Mouse (Mus musculus): ENCODE results near the gene Tmem51.
"Not testable (repeated sequence)": the region's sequence is repeated elsewhere in the genome, so short reads cannot be mapped to it uniquely, and the experiment has no call there.

Tmem51 gene

DNA sequence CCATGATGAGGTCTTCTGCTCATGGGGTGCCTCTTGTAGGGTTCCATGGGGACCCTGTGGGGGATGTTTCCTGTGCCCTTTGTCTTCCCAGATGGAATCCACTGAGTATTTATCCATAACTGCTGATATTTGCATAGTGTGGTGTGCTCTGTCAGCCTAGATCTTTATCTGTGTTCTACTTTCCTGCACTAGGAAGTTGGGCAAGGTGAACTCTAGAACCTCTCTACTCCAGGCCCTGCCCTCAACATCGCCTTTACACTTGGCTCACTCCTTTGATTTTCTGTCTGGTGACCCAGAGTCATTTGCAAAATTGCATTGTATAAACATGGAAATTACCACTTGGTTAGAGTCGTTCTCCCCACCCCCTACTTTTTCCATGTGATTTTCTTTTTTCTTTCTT, 59.6 kb downstream of the Tmem51 start:
- no peak for DNase-seq (ENCODE audit: low spot score in 2 of 2)

GRCm38 (mm10) chr4:142023166-142023565, 60.9 kb downstream of the Tmem51 start:
- no peak for DNase-seq (ENCODE audit: low spot score in 2 of 2)

DNA sequence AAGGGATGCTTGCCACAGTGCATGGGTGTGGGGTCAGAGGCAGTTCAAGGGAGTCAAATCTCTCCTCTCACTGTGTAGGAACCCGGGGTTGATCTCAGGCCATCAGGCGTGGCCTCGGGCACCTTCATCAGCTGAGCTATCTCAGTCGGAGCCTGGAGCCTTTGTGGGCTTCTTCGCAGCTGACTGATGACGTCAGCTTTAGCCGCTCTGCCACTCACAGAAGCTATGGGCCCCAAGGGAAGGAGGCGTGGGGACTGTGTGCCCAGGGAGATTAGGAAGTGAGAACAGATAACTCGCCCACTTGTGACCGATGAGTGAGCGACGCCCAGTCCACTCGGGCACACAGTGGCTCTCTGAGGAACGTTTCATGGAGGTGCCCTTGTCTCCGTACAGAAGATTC, 66.4 kb downstream of the Tmem51 start:
- DNase-seq (ENCODE audit: low spot score in 2 of 2) = no peak

DNA sequence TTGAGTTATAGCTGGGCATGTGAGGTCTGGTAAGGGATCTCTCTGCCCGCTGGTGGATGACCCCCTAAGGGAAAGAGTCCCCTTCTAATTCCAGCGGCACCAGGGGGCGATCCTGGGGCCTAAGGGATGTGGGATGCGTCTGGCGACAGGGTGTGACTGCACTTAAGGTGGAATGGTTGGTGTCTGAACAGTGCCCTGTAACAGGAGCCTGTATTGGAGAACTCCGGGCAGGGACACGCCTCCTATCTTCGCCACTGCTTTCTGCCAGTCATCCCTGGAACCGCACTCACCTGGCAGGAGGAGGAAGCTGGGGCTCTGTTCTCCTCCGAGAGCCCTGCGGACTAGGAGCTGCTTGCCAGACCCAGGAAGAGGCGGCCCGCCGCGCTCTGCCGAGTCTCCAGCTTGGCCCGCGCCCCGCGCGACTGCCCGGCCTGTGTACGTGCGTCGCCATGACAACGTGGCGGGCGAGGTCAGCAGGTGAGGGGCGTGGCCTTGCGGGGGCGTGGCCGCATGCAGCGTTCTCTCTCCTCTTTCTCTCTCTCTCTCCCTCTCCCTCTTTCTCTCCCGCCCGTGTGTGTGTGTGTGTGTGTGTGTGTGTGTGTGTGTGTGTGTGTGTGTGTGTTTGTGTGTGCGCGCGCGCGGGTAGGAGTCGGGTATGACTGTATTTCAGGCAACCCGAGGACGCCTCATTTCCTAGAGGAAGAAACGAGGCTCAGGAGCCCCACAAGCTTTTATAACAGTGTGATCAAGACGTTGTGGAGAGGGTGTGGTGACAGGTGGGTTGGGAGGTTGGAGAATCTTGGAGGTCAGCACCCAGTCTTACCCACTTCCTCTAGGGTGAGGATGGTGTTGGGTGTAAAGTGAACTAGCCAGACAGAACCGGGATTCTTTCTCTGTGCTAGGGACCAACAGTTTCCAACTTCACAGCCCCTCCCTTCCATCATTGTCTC, 69.2 kb downstream of the Tmem51 start, which contains the start of gene Fhad1:
Gene Fhad1 (minus strand): TSS at position 424 of the 950 bp plus-strand sequence.
- peak; percentile 73 to 84 for DNase-seq (ENCODE audit: low spot score in 2 of 2)

DNA sequence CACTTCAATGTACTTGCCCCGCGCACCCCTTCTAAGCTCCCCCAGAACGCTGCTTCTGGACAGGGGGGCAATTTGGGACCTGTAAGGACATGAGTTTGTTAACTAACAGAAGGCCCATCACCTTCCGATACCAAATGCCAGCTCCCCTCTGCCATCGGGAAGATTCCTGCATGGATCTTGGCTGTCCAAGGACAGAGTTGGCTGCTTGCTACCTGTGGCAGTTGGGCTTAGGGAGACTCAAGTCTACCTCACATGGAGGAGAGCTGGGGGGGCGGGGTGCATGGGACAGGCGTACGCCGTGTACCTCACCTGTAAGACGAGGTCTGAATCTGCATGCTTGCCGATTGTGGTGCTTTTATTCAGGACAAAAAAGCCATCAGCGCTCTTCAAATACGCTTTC, 72.9 kb downstream of the Tmem51 start:
- no peak for DNase-seq (ENCODE audit: low spot score in 2 of 2)

GRCm38 (mm10) chr4:142010441-142010840, 73.7 kb downstream of the Tmem51 start:
- DNase-seq (ENCODE audit: low spot score in 2 of 2) = no peak

DNA sequence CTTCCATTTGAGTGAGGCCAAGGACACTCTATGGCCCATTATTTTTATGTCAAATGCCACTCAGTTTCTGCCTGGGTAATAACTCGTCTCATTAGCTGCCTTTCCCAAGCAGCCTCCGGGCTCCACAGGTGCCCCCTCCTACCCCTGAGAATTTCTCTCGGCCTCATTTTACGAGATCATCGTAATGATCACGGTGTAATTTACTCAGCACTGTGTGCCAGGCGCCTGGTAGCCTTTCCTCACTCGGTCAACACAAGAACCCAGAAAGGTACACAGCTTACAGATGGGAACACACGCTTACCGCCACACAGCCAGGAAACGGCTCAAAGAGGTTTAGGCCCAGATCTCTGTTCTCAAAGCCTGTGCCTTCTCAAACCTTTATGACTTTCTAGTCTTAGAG, 75.9 kb downstream of the Tmem51 start:
- DNase-seq (ENCODE audit: low spot score in 2 of 2) = no peak

DNA sequence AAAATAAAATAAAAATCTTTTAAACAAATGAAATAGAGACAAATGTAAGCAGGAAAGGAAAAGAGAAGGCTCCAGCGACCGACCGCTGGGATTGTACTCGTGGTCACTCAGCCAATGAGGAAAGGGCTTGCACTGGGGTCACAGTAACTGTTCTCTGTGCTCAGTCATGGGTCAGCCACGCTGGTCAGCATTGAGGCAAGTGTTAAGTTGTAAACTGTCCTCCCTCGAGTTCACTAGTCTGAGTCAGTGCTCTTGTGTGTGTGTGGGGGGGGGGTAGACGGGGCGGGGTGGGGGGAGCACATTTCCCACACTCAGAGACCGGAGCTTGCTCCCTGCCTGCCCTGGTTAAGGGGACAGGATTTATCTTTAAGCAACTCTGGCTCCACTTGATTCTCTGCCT, 83.5 kb downstream of the Tmem51 start:
- DNase-seq (ENCODE audit: low spot score in 2 of 2) = no peak

DNA sequence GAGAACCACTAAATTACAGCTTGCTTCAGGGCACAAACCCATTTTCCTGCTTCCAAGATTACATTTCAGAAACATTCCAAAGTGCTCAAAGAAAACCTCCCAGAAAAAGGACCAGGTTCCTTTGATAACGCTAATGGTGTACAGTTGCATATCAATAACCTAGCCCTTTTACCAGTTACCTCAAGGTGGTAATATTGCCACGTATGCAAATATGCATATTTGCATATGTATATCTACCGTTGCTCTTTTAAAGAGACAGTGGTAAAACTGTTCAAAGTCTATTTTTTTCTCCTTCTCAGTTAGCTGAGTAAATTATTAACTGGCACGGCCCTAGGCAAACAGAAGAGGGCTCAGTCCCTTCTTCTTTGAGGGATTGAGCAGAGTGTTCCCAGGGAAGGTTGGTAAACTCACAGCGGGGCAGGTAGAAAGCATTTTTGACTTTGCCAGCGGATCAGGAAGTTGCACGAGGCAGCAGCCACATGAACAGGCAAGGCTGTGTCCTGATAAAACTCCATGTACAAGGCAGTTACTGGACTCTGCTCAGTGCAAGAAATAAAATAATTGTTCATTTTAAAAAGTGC, 84.5 kb downstream of the Tmem51 start:
- DNase-seq (ENCODE audit: low spot score in 2 of 2) = no peak

GRCm38 (mm10) chr4:141998282-141998821, 85.8 kb downstream of the Tmem51 start:
- no peak for DNase-seq (ENCODE audit: low spot score in 2 of 2)

GRCm38 (mm10) chr4:141996880-141997279, 87.2 kb downstream of the Tmem51 start:
- no peak for DNase-seq (ENCODE audit: low spot score in 2 of 2)

DNA sequence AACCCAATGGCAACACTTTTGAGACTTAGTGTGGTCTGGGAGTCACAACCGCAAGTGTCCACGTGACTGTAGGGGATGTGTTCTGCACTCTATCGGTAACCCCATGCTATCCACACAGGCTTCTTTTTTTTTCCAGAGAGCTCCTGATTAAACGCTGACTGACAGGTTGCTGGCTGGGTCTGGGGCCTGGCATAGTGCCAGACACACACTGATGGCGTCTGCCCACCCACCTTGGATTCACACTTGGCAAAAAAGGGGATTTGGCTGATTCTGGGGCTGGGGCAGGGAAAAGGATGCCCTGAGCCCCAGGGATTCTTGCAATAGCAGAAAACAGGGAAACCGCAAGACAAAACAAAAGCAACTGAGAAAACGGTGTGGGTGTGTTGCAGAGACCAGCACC, 88.0 kb downstream of the Tmem51 start:
- no peak for DNase-seq (ENCODE audit: low spot score in 2 of 2)

DNA sequence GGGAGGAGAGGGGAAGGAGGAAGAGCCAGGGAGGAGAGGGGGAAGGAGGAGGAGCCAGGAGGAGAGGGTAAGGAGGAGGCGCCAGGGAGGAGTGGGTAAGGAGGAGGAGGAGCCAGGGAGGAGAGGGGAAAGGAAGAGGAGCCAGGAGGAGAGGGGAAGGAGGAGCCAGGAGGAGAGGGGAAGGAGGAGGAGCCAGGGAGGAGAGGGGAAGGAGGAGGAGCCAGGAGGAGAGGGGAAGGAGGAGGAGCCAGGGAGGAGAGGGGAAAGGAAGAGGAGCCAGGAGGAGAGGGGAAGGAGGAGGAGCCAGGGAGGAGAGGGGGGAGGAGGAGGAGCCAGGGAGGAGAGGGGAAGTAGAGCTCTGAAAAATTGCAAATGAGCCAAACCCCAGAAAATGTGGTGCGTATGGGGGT, 90.0 kb downstream of the Tmem51 start:
- not testable (repeated sequence) for DNase-seq (ENCODE audit: low spot score in 2 of 2)

DNA sequence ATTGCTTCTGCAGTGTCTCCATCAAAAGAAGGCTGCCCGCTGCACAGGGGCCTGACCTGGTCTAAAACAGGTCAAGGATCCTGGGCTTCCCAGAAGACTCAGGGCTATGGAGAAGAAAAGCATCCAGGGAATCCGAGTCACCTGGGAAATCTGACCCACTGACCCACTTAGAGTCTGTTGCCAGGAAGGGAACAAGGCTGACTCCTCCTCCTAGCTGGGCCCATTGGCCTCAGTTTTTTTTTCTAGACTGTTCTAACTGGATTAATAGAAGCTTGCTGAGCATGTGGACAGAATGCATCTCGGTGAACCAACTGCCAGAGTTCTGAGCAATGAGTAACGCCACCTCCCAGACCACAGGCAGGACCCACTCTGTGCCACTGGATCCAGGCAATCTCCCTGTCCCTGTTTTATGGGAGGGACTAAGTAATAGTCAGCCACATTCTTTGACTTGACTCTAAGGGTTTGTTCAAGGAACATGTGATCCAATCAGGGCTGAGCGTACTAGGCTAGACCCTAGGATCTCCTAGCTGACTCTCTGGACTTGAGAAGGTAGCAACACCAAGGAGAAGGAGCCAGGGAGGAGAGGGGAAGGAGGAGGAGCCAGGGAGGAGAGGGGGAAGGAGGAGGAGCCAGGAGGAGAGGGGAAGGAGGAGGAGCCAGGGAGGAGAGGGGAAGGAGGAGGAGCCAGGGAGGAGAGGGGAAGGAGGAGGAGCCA, 90.6 kb downstream of the Tmem51 start:
- no peak for DNase-seq (ENCODE audit: low spot score in 2 of 2)

GRCm38 (mm10) chr4:141992530-141993204, 91.4 kb downstream of the Tmem51 start:
- no peak for DNase-seq (ENCODE audit: low spot score in 2 of 2)

GRCm38 (mm10) chr4:141988178-141988577, 95.9 kb downstream of the Tmem51 start:
- no peak for DNase-seq (ENCODE audit: low spot score in 2 of 2)

GRCm38 (mm10) chr4:141983689-141984088, 100.4 kb downstream of the Tmem51 start:
- no peak for DNase-seq (ENCODE audit: low spot score in 2 of 2)

- DNase-seq (ENCODE audit: low spot score in 2 of 2) = no peak
These were observed 102.6 kb downstream of the Tmem51 start for GRCm38 (mm10) chr4:141981475-141981874.
